Mouse (Mus musculus) cortical plate, adult 2 months (tissue): ENCODE results near the gene Gm10959. TPM values are rescaled to one million over a fixed set of nuclear protein-coding genes. Genes with fewer than 3 reads are reported as not detected.

Experiments
- H3K27ac ChIP-seq: fragments of 200-500 bp; 2 replicates; pipeline ENCODE4 v1.5.1; 2012; ENCODE audit warnings: low read length, control low read depth, inconsistent platforms; ENCODE audit not compliant: insufficient read depth
- H3K4me1 ChIP-seq: fragments of 200-500 bp; 2 replicates; pipeline ENCODE4 v1.6.1; 2011; ENCODE audit warnings: low read length; ENCODE audit not compliant: control insufficient read depth, insufficient read depth
- H3K4me3 ChIP-seq: fragments of 200-500 bp; 2 replicates; pipeline ENCODE4 v1.5.1; 2011; ENCODE audit warnings: mild to moderate bottlenecking, low read length, control low read depth; ENCODE audit not compliant: insufficient read depth
- CTCF ChIP-seq: fragments of 200-500 bp; IDR thresholded peaks from 2 replicates; pipeline ENCODE4 v1.5.1; 2011; ENCODE audit warnings: mild to moderate bottlenecking, control low read depth, low read length; ENCODE audit not compliant: insufficient read depth; ENCODE audit errors: extremely low read depth
- POLR2A ChIP-seq: fragments of 200-500 bp; IDR thresholded peaks from 2 replicates; pipeline ENCODE4 v1.6.1; 2011; ENCODE audit warnings: mild to moderate bottlenecking, low read length, control low read depth; ENCODE audit not compliant: insufficient read depth; ENCODE audit errors: extremely low read depth
- polyA plus RNA-seq: library from polyadenylated mRNA; depleted of rRNA; stranded (reverse); fragments of >200 nt; gene quantifications from 2 replicates; pipeline ENCODE4 v1.2.3, GENCODE M21; 2012

The Gm10959 gene
- polyA plus RNA-seq, 1 experiment: not detected

DNA sequence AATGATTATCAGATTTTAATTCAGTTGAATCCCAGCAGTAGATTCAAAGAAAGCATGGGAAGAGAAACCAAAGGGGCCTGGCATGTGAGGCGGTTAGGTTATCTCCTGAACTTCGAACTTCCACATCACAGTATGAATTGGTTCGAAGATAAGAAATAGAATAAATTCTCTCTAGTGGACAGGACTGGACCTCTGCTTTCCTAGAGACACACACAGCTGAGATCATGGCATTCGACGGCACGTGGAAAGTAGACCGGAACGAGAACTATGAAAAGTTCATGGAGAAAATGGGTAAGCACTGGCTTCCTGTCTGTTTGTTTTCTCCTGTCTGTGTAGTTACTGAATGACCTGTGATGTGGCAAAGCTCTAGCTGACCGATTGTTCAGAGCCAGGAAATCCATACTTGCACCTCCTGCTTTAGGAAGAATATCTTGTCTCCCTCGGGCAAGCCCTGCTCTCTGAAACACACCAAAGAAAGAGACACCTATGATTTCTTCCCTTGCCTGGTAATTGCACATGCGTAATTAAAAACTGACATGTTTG is 23.9 kb downstream of the Gm10959 start:
- Histone ChIP-seq H3K27ac (no peak overlapping the region), H3K4me3 (no peak overlapping the region), H3K4me1 (no peaks in the 10 kb centered on the region)
- TF ChIP-seq CTCF: no peak
- no peak for TF ChIP-seq POLR2A

GRCm38 (mm10) chr3:122894772-122895171 is 24.4 kb downstream of the Gm10959 start, which contains the start of gene Fabp2:
Gene Fabp2 (plus strand): TSS chr3:122895072.
- no peak within 1 kb of the TSS for H3K4me3 ChIP-seq
- no peaks in the 10 kb centered on the region for H3K4me1 ChIP-seq
- no peak within 1 kb of the TSS for H3K27ac ChIP-seq
- no peak for TF ChIP-seq POLR2A
- no peak for TF ChIP-seq CTCF

DNA sequence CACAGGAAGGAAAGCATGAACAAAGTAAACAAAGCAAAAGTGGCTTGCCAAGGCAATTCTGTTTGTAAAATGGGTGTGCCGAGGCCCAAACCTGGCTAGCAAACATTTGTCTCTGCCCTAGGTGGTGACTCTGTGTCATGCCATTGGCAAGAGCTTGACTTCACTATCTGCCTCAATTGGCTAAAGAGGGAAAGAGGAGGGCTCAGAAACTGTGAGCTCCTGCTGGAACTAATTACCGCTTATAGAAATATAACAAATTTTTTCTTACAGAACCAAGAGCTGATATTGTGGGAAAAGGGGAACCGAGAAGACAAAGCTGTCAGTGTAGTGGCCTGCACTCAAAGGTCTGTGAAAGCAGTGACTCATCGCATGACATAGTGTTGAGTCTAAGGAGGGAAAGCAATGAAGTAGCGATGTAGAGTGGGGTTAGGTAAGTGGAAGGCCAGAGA is 30.8 kb downstream of the Gm10959 start:
- Histone ChIP-seq H3K27ac (no peak overlapping the region), H3K4me1 (no peaks in the 10 kb centered on the region), H3K4me3 (no peak overlapping the region)
- TF ChIP-seq POLR2A (no peak), CTCF (no peak)

- TF ChIP-seq POLR2A (no peak), CTCF (no peak)
- no peak overlapping the region for H3K27ac ChIP-seq
- no peak overlapping the region for H3K4me3 ChIP-seq
- H3K4me1 ChIP-seq: no peaks in the 10 kb centered on the region
Observed at GRCm38 (mm10) chr3:122887505-122888301, 31.5 kb downstream of the Gm10959 start.

DNA sequence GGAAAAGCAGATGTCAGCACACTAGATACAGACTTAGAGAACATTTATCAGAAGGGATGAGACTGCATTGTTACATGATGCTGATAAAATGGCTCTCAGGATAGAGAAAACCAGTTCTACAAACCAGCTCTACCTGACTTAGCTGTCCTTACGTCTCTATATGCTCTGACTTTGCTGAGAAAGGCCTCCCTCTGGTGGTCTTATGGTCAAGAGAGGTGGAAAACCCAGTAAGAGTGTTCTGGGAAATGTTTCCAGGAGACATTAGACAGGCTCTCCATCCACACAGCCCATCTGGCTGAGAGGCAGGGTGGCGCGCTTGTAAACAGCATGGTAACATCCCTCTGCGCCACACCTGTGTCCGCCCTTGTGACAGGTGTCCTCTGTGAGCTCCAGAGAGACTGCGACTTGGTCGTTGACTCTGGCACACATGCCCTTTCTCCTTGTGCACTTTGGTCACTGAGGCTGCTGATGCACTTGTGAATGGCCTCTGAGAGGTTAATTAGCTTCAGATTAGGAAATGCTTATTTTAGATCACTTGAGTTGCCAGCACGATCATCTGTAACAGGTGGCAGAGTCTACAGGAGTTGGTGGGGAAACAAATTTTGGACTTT is 40.4 kb downstream of the Gm10959 start:
- no peaks in the 10 kb centered on the region for H3K4me1 ChIP-seq
- no peak for TF ChIP-seq CTCF
- TF ChIP-seq POLR2A: no peak
- H3K27ac ChIP-seq: no peak overlapping the region
- no peak overlapping the region for H3K4me3 ChIP-seq

DNA sequence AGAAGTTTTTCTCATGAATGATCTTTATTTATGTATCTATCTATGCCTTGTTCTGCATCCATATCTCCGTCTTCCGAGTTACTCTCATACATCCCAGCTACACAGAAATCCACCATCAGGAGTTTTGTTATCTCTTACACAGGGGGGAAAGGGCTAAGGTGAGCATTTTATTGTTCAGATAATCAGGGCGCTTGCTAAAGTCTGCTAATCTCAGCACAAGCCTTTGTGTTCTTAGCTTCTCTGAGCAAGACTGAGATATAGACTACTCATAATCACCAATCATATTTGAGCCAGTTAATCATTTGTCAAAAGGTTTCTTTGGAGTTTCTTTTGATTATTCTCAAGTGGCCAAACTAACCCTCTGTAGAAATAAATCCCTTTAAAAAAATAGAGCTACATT is 41.6 kb downstream of the Gm10959 start:
- H3K4me3 ChIP-seq: no peak overlapping the region
- no peak for TF ChIP-seq POLR2A
- no peak for TF ChIP-seq CTCF
- H3K4me1 ChIP-seq: no peaks in the 10 kb centered on the region
- H3K27ac ChIP-seq: no peak overlapping the region

DNA sequence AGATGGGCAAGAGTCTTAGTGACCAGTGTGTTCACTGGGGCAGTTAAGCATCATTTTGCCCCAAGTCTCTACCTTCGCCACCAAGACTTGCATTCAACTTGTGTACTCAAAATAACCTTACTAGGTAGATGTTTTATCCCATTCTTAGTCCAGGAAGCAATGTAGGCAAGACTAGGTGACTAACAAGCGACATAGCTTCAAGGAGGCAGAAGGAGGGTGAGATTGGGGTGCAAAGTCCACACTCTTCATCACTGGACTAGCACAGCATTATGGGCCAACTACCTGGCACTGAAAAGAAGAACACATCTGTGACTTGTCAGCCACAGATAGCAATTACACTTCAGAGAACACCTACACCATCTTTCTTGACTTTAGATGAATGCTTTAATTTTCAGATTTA is 42.3 kb downstream of the Gm10959 start:
- Histone ChIP-seq H3K27ac (no peak overlapping the region), H3K4me3 (no peak overlapping the region), H3K4me1 (no peaks in the 10 kb centered on the region)
- TF ChIP-seq CTCF (no peak), POLR2A (no peak)

DNA sequence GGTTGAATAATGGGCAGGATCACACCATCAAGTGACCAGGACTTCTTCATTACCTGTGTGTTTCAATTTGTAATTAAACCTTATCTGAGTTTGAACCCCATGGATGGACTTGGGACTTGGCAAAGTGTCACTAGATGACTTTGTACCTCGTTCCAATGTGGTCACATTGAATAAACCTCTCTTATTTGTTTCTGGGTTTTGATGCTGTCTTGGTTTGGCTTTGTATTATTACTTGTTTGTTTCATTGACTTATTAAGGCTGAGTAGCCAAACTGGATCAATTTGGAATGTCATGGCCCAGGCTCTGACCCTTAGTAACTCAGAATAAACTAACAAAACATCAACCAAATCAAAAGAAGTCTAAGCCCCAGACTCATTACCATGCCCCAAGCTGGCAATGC is 47.6 kb downstream of the Gm10959 start:
- no peak overlapping the region for H3K27ac ChIP-seq
- no peaks in the 10 kb centered on the region for H3K4me1 ChIP-seq
- H3K4me3 ChIP-seq: no peak overlapping the region
- TF ChIP-seq CTCF: no peak
- TF ChIP-seq POLR2A: no peak

GRCm38 (mm10) chr3:122868270-122868669 is 50.9 kb downstream of the Gm10959 start:
- H3K4me1 ChIP-seq: no peaks in the 10 kb centered on the region
- no peak overlapping the region for H3K4me3 ChIP-seq
- TF ChIP-seq CTCF (no peak), POLR2A (no peak)
- no peak overlapping the region for H3K27ac ChIP-seq
